Mouse (Mus musculus): ENCODE measurements around the gene Dlg2. TPM values are rescaled to one million over a fixed set of nuclear protein-coding genes. Genes with fewer than 3 reads are reported as not detected.

The Dlg2 gene
- polyA plus RNA-seq, 1 experiment from 2014 or later = 4.3 TPM

- no peak for ATAC-seq (ENCODE audit: insufficient read depth, low FRiP score)
- 78% methylated on average over 8 of the region's 8 CpGs for WGBS
- H3K9ac ChIP-seq (ENCODE audit: low read length) = no peak overlapping the region
- no peaks in the 10 kb centered on the region for H3K9me3 ChIP-seq (replicated peaks; ENCODE audit: control insufficient read depth, low read length)
- no peaks in the 10 kb centered on the region for H3K4me1 ChIP-seq (ENCODE audit: control insufficient read depth, insufficient read depth, low read length)
- H3K36me3 ChIP-seq (ENCODE audit: control insufficient read depth, insufficient read depth, low read length) = no peaks in the 10 kb centered on the region
- no peak overlapping the region for H3K27ac ChIP-seq (ENCODE audit: low read length)
- H3K27me3 ChIP-seq (ENCODE audit: control insufficient read depth, insufficient read depth, low read length) = no peaks in the 10 kb centered on the region
- no peak overlapping the region for H3K4me3 ChIP-seq (replicated peaks; ENCODE audit: low read length)
- no peak overlapping the region for H3K4me2 ChIP-seq (ENCODE audit: low read depth, low read length)
Observed at GRCm38 (mm10) chr7:92292918-92293518, 1816.5 kb downstream of the Dlg2 start.

GRCm38 (mm10) chr7:92301046-92301445 lies 1824.6 kb downstream of the Dlg2 start:
- Histone ChIP-seq H3K4me1 (ENCODE audit: control insufficient read depth, insufficient read depth, low read length) (no peaks in the 10 kb centered on the region), H3K9me3 (replicated peaks; ENCODE audit: control insufficient read depth, low read length) (no peaks in the 10 kb centered on the region), H3K4me3 (replicated peaks; ENCODE audit: low read length) (no peak overlapping the region), H3K27ac (ENCODE audit: low read length) (no peak overlapping the region), H3K36me3 (ENCODE audit: control insufficient read depth, insufficient read depth, low read length) (no peaks in the 10 kb centered on the region), H3K9ac (ENCODE audit: low read length) (no peak overlapping the region), H3K27me3 (ENCODE audit: control insufficient read depth, insufficient read depth, low read length) (no peaks in the 10 kb centered on the region), H3K4me2 (ENCODE audit: low read depth, low read length) (no peak overlapping the region)
- WGBS = 56% methylated on average over 2 of the region's 2 CpGs
- ATAC-seq (ENCODE audit: insufficient read depth, low FRiP score) = no peak

- Histone ChIP-seq H3K9me3 (replicated peaks; ENCODE audit: control insufficient read depth, low read length) (no peaks in the 10 kb centered on the region), H3K27me3 (ENCODE audit: control insufficient read depth, insufficient read depth, low read length) (no peaks in the 10 kb centered on the region), H3K4me2 (ENCODE audit: low read depth, low read length) (no peak overlapping the region), H3K9ac (ENCODE audit: low read length) (no peak overlapping the region), H3K36me3 (ENCODE audit: control insufficient read depth, insufficient read depth, low read length) (no peaks in the 10 kb centered on the region), H3K27ac (ENCODE audit: low read length) (no peak overlapping the region), H3K4me3 (replicated peaks; ENCODE audit: low read length) (no peak overlapping the region), H3K4me1 (ENCODE audit: control insufficient read depth, insufficient read depth, low read length) (no peaks in the 10 kb centered on the region)
- WGBS = 71% methylated on average over 2 of the region's 2 CpGs
- no peak for ATAC-seq (ENCODE audit: insufficient read depth, low FRiP score)
Observed at GRCm38 (mm10) chr7:92307634-92308033, 1831.2 kb downstream of the Dlg2 start.

- no peaks in the 10 kb centered on the region for H3K36me3 ChIP-seq (ENCODE audit: control insufficient read depth, insufficient read depth, low read length)
- no peak for ATAC-seq (ENCODE audit: insufficient read depth, low FRiP score)
- H3K27ac ChIP-seq (ENCODE audit: low read length) = no peak overlapping the region
- H3K9me3 ChIP-seq (replicated peaks; ENCODE audit: control insufficient read depth, low read length) = no peaks in the 10 kb centered on the region
- WGBS = 50% methylated on average over 2 of the region's 2 CpGs
- H3K27me3 ChIP-seq (ENCODE audit: control insufficient read depth, insufficient read depth, low read length) = no peaks in the 10 kb centered on the region
- no peak overlapping the region for H3K4me2 ChIP-seq (ENCODE audit: low read depth, low read length)
- no peak overlapping the region for H3K9ac ChIP-seq (ENCODE audit: low read length)
- H3K4me1 ChIP-seq (ENCODE audit: control insufficient read depth, insufficient read depth, low read length) = no peaks in the 10 kb centered on the region
- no peak overlapping the region for H3K4me3 ChIP-seq (replicated peaks; ENCODE audit: low read length)
Observed at GRCm38 (mm10) chr7:92308168-92308567, 1831.7 kb downstream of the Dlg2 start.

- Histone ChIP-seq H3K4me1 (ENCODE audit: control insufficient read depth, insufficient read depth, low read length) (no peaks in the 10 kb centered on the region; the same call in 1 of the 2 replicates), H3K9me3 (replicated peaks; ENCODE audit: control insufficient read depth, low read length) (no peaks in the 10 kb centered on the region)
- 73% methylated on average over 6 of the region's 6 CpGs for WGBS
Observed at GRCm38 (mm10) chr7:92316389-92316788, 1839.9 kb downstream of the Dlg2 start.

GRCm38 (mm10) chr7:92319469-92319868 lies 1843.0 kb downstream of the Dlg2 start:
- H3K4me3 ChIP-seq (replicated peaks; ENCODE audit: low read length) = no peak overlapping the region
- no peaks in the 10 kb centered on the region for H3K9me3 ChIP-seq (replicated peaks; ENCODE audit: control insufficient read depth, low read length)
- ATAC-seq (ENCODE audit: insufficient read depth, low FRiP score) = no peak
- no peaks in the 10 kb centered on the region; the same call in 1 of the 2 replicates for H3K4me1 ChIP-seq (ENCODE audit: control insufficient read depth, insufficient read depth, low read length)
- H3K36me3 ChIP-seq (ENCODE audit: control insufficient read depth, insufficient read depth, low read length) = no peaks in the 10 kb centered on the region
- H3K4me2 ChIP-seq (ENCODE audit: low read depth, low read length) = no peak overlapping the region
- no peak overlapping the region for H3K27ac ChIP-seq (ENCODE audit: low read length)
- H3K27me3 ChIP-seq (ENCODE audit: control insufficient read depth, insufficient read depth, low read length) = no peaks in the 10 kb centered on the region
- 84% methylated on average over 1 of the region's 1 CpGs for WGBS
- H3K9ac ChIP-seq (ENCODE audit: low read length) = no peak overlapping the region

More at GRCm38 (mm10) chr7:92316389-92316788, 1839.9 kb downstream of the Dlg2 start:
- no peak overlapping the region for H3K4me2 ChIP-seq (ENCODE audit: low read depth, low read length)
- H3K4me3 ChIP-seq (replicated peaks; ENCODE audit: low read length) = no peak overlapping the region
- ATAC-seq (ENCODE audit: insufficient read depth, low FRiP score) = peak; percentile 40; the same call in 1 of the 2 replicates
- H3K27ac ChIP-seq (ENCODE audit: low read length) = no peak overlapping the region
- H3K27me3 ChIP-seq (ENCODE audit: control insufficient read depth, insufficient read depth, low read length) = no peaks in the 10 kb centered on the region
- no peak overlapping the region for H3K9ac ChIP-seq (ENCODE audit: low read length)
- no peaks in the 10 kb centered on the region for H3K36me3 ChIP-seq (ENCODE audit: control insufficient read depth, insufficient read depth, low read length)

- H3K4me3 ChIP-seq (replicated peaks; ENCODE audit: low read length) = no peak overlapping the region
- H3K4me2 ChIP-seq (ENCODE audit: low read depth, low read length) = no peak overlapping the region
- no peaks in the 10 kb centered on the region for H3K9me3 ChIP-seq (replicated peaks; ENCODE audit: control insufficient read depth, low read length)
- ATAC-seq (ENCODE audit: insufficient read depth, low FRiP score) = no peak
- no peak overlapping the region for H3K9ac ChIP-seq (ENCODE audit: low read length)
- no peaks in the 10 kb centered on the region; the same call in 1 of the 2 replicates for H3K4me1 ChIP-seq (ENCODE audit: control insufficient read depth, insufficient read depth, low read length)
- no peaks in the 10 kb centered on the region for H3K36me3 ChIP-seq (ENCODE audit: control insufficient read depth, insufficient read depth, low read length)
- H3K27me3 ChIP-seq (ENCODE audit: control insufficient read depth, insufficient read depth, low read length) = no peaks in the 10 kb centered on the region
- no peak overlapping the region for H3K27ac ChIP-seq (ENCODE audit: low read length)
Observed at GRCm38 (mm10) chr7:92320181-92320580, 1843.7 kb downstream of the Dlg2 start.

- Histone ChIP-seq H3K4me3 (replicated peaks; ENCODE audit: low read length) (no peak overlapping the region), H3K9ac (ENCODE audit: low read length) (no peak overlapping the region), H3K36me3 (ENCODE audit: control insufficient read depth, insufficient read depth, low read length) (no peaks in the 10 kb centered on the region), H3K27me3 (ENCODE audit: control insufficient read depth, insufficient read depth, low read length) (no peaks in the 10 kb centered on the region), H3K27ac (ENCODE audit: low read length) (no peak overlapping the region), H3K9me3 (replicated peaks; ENCODE audit: control insufficient read depth, low read length) (no peaks in the 10 kb centered on the region), H3K4me2 (ENCODE audit: low read depth, low read length) (no peak overlapping the region), H3K4me1 (ENCODE audit: control insufficient read depth, insufficient read depth, low read length) (no peaks in the 10 kb centered on the region; the same call in 1 of the 2 replicates)
- ATAC-seq (ENCODE audit: insufficient read depth, low FRiP score) = no peak
- WGBS = 71% methylated on average over 2 of the region's 2 CpGs
Observed at GRCm38 (mm10) chr7:92321786-92322185, 1845.3 kb downstream of the Dlg2 start.

GRCm38 (mm10) chr7:92322342-92323069 lies 1846.0 kb downstream of the Dlg2 start:
- Histone ChIP-seq H3K9me3 (replicated peaks; ENCODE audit: control insufficient read depth, low read length) (no peaks in the 10 kb centered on the region), H3K4me1 (ENCODE audit: control insufficient read depth, insufficient read depth, low read length) (no peaks in the 10 kb centered on the region), H3K27ac (ENCODE audit: low read length) (no peak overlapping the region), H3K9ac (ENCODE audit: low read length) (no peak overlapping the region), H3K4me2 (ENCODE audit: low read depth, low read length) (no peak overlapping the region), H3K4me3 (replicated peaks; ENCODE audit: low read length) (no peak overlapping the region), H3K36me3 (ENCODE audit: control insufficient read depth, insufficient read depth, low read length) (no peaks in the 10 kb centered on the region), H3K27me3 (ENCODE audit: control insufficient read depth, insufficient read depth, low read length) (no peaks in the 10 kb centered on the region)
- 53% methylated on average over 13 of the region's 13 CpGs for WGBS
- ATAC-seq (ENCODE audit: insufficient read depth, low FRiP score) = no peak
